ENCODE assay signal across 32 mouse cellular contexts in the genomic region with DNA sequence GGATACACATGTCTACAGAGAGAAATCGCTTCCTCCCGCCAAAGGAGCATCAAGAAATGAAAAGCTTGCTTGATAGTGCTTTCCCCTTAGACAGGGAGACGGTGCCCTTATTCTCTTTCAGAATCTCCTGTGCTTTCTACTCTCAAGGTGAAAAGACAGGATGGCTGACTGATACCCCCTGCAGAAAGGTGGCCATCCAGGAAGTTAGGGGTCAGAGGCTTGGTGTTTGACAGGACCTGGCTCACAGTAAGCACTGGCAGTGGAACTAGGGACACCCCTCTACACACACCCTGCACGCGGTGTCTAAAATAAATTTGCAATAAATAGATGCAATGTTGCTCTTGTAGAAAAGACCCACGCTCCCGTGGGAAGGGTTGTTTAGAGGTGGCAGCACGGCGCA. TPM values are rescaled to one million over a fixed set of nuclear protein-coding genes. Genes with fewer than 3 reads are reported as not detected.
A peak's percentile ranks its signal among the peaks of the same experiment; 100 is the strongest.
DNase-seq lines count a peak whose midpoint lies in the region; ATAC-seq lines count a peak whose summit lies in the region.
"Had no signal": no experiment of that assay in that cellular context is flagged by ENCODE, and none has a peak within 500 bp of the region (broad histone marks: within the 10 kb centered on the region; RNA-seq: fewer than 3 reads in every experiment).

No protein-coding gene starts in this region.

- WGBS in heart, embryonic 10.5 days, result 16% methylated on average over 9 of the region's 9 CpGs
- WGBS in midbrain, embryonic 10.5 days, result 16% methylated on average over 9 of the region's 9 CpGs
- WGBS in midbrain, embryonic 16.5 days, result 31% methylated on average over 9 of the region's 9 CpGs
- WGBS in neural tube, embryonic 11.5 days, result 11% methylated on average over 9 of the region's 9 CpGs

- no peak overlapping the region for H3K27ac ChIP-seq in heart, embryonic 10.5 days
- peak overlapping the region; percentile 87 for H3K27ac ChIP-seq in midbrain, embryonic 10.5 days (replicated peaks)
- H3K27ac ChIP-seq in midbrain, embryonic 16.5 days (ENCODE audit: low read length), result no peak overlapping the region
- no peak overlapping the region for H3K27ac ChIP-seq in neural tube, embryonic 11.5 days (ENCODE audit: low read depth, low read length)
- H3K27ac ChIP-seq: hindbrain, embryonic 12.5 days; liver, embryonic 12.5 days; neural tube, embryonic 13.5 days; stomach, embryonic 15.5 days had no signal

- H3K27me3 ChIP-seq in heart, embryonic 10.5 days (ENCODE audit: insufficient read depth, poor library complexity, severe bottlenecking), result peaks cover 98% of the 10 kb centered on the region
- peaks cover 100% of the 10 kb centered on the region for H3K27me3 ChIP-seq in midbrain, embryonic 10.5 days (ENCODE audit: low read depth, poor library complexity, severe bottlenecking)
- H3K27me3 ChIP-seq in midbrain, embryonic 16.5 days (ENCODE audit: control insufficient read depth, insufficient read depth, low read depth, low read length), result peaks cover 50% of the 10 kb centered on the region
- peaks cover 97% of the 10 kb centered on the region for H3K27me3 ChIP-seq in neural tube, embryonic 11.5 days (ENCODE audit: control insufficient read depth, insufficient read depth, low read length)

- intact Hi-C loops in heart, postnatal 25 days (cut with DNase I), result no loop called here

- DNase-seq in heart, embryonic 10.5 days (ENCODE audit: low spot score), result no peak
- no peak for DNase-seq in heart, postnatal 25 days (ENCODE audit: low spot score)
- no peak for DNase-seq in midbrain, embryonic 10.5 days (ENCODE audit: low spot score)
- peak; percentile 11 for DNase-seq in induced T-regulatory cell, adult 2 months (ENCODE audit: low read depth)
- DNase-seq in neural tube, embryonic 11.5 days (ENCODE audit: low spot score), result no peak
- no peak for DNase-seq in spleen, adult 12 weeks (ENCODE audit: low spot score)
- DNase-seq: adrenal gland, postnatal 10 days; cerebellum, adult 18-20 months; cerebellum, postnatal 14 days; embryo, embryonic 11 days; forebrain, postnatal 0 days; gastrocnemius, postnatal 14 days; heart, adult 18-20 months; kidney, adult 9 months; kidney, postnatal 14 days; lung, adult 18-20 months; lung, postnatal 10 days; right cerebral cortex, adult 18-20 months; right cerebral cortex, postnatal 4 days; thymus, postnatal 4 days had no signal

- peaks cover 19% of the 10 kb centered on the region for H3K4me1 ChIP-seq in heart, embryonic 10.5 days
- peaks cover 48% of the 10 kb centered on the region for H3K4me1 ChIP-seq in midbrain, embryonic 10.5 days
- peaks cover 3% of the 10 kb centered on the region; the same call in 1 of the 2 replicates for H3K4me1 ChIP-seq in midbrain, embryonic 16.5 days (ENCODE audit: control insufficient read depth, insufficient read depth, low read length)
- H3K4me1 ChIP-seq in neural tube, embryonic 11.5 days (ENCODE audit: control insufficient read depth, insufficient read depth, low read length), result no peaks in the 10 kb centered on the region

- H3K4me2 ChIP-seq in midbrain, embryonic 16.5 days (ENCODE audit: low read length), result no peak overlapping the region
- H3K4me2 ChIP-seq in neural tube, embryonic 11.5 days (ENCODE audit: low read depth), result no peak overlapping the region; the same call in 1 of the 2 replicates
- H3K4me2 ChIP-seq: hindbrain, embryonic 12.5 days; liver, embryonic 12.5 days; neural tube, embryonic 13.5 days; stomach, embryonic 15.5 days had no signal

- ATAC-seq in midbrain, embryonic 16.5 days, result no peak
- ATAC-seq in neural tube, embryonic 11.5 days (ENCODE audit: insufficient read depth, low FRiP score, low TSS enrichment), result no peak
- ATAC-seq: forebrain, postnatal 0 days; liver, embryonic 12.5 days had no signal

- no peaks in the 10 kb centered on the region for H3K36me3 ChIP-seq in heart, embryonic 10.5 days
- peaks cover 31% of the 10 kb centered on the region for H3K36me3 ChIP-seq in midbrain, embryonic 10.5 days
- no peaks in the 10 kb centered on the region for H3K36me3 ChIP-seq in midbrain, embryonic 16.5 days (ENCODE audit: control insufficient read depth, insufficient read depth, low read length)
- H3K36me3 ChIP-seq in neural tube, embryonic 11.5 days (ENCODE audit: control insufficient read depth, insufficient read depth, low read length), result no peaks in the 10 kb centered on the region
- H3K36me3 ChIP-seq: hindbrain, embryonic 12.5 days; liver, embryonic 12.5 days; neural tube, embryonic 13.5 days; stomach, embryonic 15.5 days had no signal

- 0 out of 2 replicates have a peak overlapping the region, but pooled peaks have one; percentile 29 for H3K4me3 ChIP-seq in heart, embryonic 10.5 days
- H3K4me3 ChIP-seq in midbrain, embryonic 10.5 days, result peak overlapping the region; percentile 60
- H3K4me3 ChIP-seq in midbrain, embryonic 16.5 days (ENCODE audit: low read depth, low read length), result no peak overlapping the region
- H3K4me3 ChIP-seq in neural tube, embryonic 11.5 days (ENCODE audit: low read depth, low read length), result peak overlapping the region; percentile 6; the same call in 1 of the 2 replicates
- H3K4me3 ChIP-seq: hindbrain, embryonic 12.5 days; liver, embryonic 12.5 days; neural tube, embryonic 13.5 days; stomach, embryonic 15.5 days had no signal

- no peak overlapping the region for H3K9ac ChIP-seq in midbrain, embryonic 16.5 days (ENCODE audit: low read depth, low read length)
- H3K9ac ChIP-seq in neural tube, embryonic 11.5 days (ENCODE audit: low read length), result no peak overlapping the region
- H3K9ac ChIP-seq: forebrain, postnatal 0 days; hindbrain, embryonic 12.5 days; liver, embryonic 12.5 days; neural tube, embryonic 13.5 days; stomach, embryonic 15.5 days had no signal

- H3K9me3 ChIP-seq in heart, embryonic 10.5 days, result no peaks in the 10 kb centered on the region
- no peaks in the 10 kb centered on the region for H3K9me3 ChIP-seq in midbrain, embryonic 10.5 days (replicated peaks)
- no peaks in the 10 kb centered on the region for H3K9me3 ChIP-seq in midbrain, embryonic 16.5 days (replicated peaks; ENCODE audit: control insufficient read depth, low read length, poor library complexity, severe bottlenecking)
- H3K9me3 ChIP-seq in neural tube, embryonic 11.5 days (ENCODE audit: control insufficient read depth, low read length), result no peaks in the 10 kb centered on the region
- H3K9me3 ChIP-seq: hindbrain, embryonic 12.5 days; liver, embryonic 12.5 days; neural tube, embryonic 13.5 days; stomach, embryonic 15.5 days had no signal

RNA-seq across cellular contexts. Expression of a gene that starts 4.8 kb away (rescaled TPM):
- 0.06 TPM in 1 of 2 replicates, not detected in the other for polyA plus RNA-seq in heart, embryonic 10.5 days (2016; fragmentation: Nextera tagmentation; extraction: Ambion mirVana)
- total RNA-seq in heart, postnatal 25 days (2021), result not detected
- 168 and 188 TPM in 2 replicates for polyA plus RNA-seq in midbrain, embryonic 10.5 days (2016; fragmentation: Nextera tagmentation; extraction: Ambion mirVana)
- polyA plus RNA-seq in midbrain, embryonic 16.5 days (2015; fragmentation: Nextera tagmentation; extraction: Ambion mirVana), result 13.4 and 18.5 TPM in 2 replicates
- 17.2 and 18.6 TPM in 2 replicates for polyA plus RNA-seq in neural tube, embryonic 11.5 days (2014; fragmentation: Nextera tagmentation; extraction: Ambion mirVana)
- total RNA-seq: adrenal gland, postnatal 10 days; gastrocnemius, postnatal 14 days; heart, adult 18-20 months; layer of hippocampus, adult 18-20 months; layer of hippocampus, postnatal 14 days; left cerebral cortex, adult 8-10 months; megakaryocyte, adult 5-6 weeks had no signal
- polyA plus RNA-seq: heart, embryonic 16.5 days; intestine, embryonic 14.5 days; limb, embryonic 11.5 days; liver, embryonic 12.5 days had no signal

Comparison
In these comparisons a context has a peak if more than half of its experiments do, and no peak if none do; other contexts are left out.
1. RNA of a gene that starts 4.8 kb away (polyA plus RNA-seq): 168 to 188 TPM in midbrain, embryonic 10.5 days, 17.2 to 18.6 TPM in neural tube, embryonic 11.5 days and 13.4 to 18.5 TPM in midbrain, embryonic 16.5 days; 0.06 TPM in heart, embryonic 10.5 days; every median in the first group is over 10 times any median in the second.